Mouse (Mus musculus): Measurements from ENCODE around the gene Chchd6.

- no peak for TF ChIP-seq POLR2A (IDR thresholded peaks at IDR 0.05; ENCODE audit: borderline replicate concordance, extremely low read depth, low read depth, low read length)
- no peak for TF ChIP-seq CTCF (IDR thresholded peaks at IDR 0.05; ENCODE audit: insufficient read depth, low read length)
These were observed 187.2 kb downstream of the Chchd6 start for GRCm38 (mm10) chr6:89408259-89408658.
